Mouse (Mus musculus) neural tube, embryonic 10.5 days (tissue): ENCODE results near the gene Sh2d5.
A peak's percentile ranks its signal among the peaks of the same experiment; 100 is the strongest.

ENCODE experiments used
- DNase-seq: peaks from one replicate; pipeline ENCODE4 v3.0.0-alpha.2; 2017; ENCODE audit warnings: low spot score; ENCODE audit errors: extremely low spot score

The Sh2d5 gene

GRCm38 (mm10) chr4:138250088-138250960 is at the start of gene Sh2d5, which contains the start of gene Kif17:
Gene Sh2d5, plus strand, starts transcription at chr4:138250403.
Gene Kif17, plus strand, starts transcription at chr4:138250435.
- DNase-seq: peak; percentile 84

GRCm38 (mm10) chr4:138200769-138201168 is 49.4 kb upstream of the Sh2d5 start:
- DNase-seq: no peak

GRCm38 (mm10) chr4:138201696-138202095 is 48.5 kb upstream of the Sh2d5 start:
- no peak for DNase-seq

- DNase-seq: no peak
These were observed 40.1 kb upstream of the Sh2d5 start for GRCm38 (mm10) chr4:138210116-138210515.

- no peak for DNase-seq
These were observed 36.3 kb upstream of the Sh2d5 start for GRCm38 (mm10) chr4:138213861-138214260.

- DNase-seq: no peak
These were observed 34.5 kb upstream of the Sh2d5 start for GRCm38 (mm10) chr4:138215671-138216199.

- DNase-seq: peak; percentile 88
These were observed 33.9 kb upstream of the Sh2d5 start, which contains the start of gene Hp1bp3 for GRCm38 (mm10) chr4:138216200-138216890. Gene Hp1bp3, plus strand, starts transcription at chr4:138216296.

- peak; percentile 99 for DNase-seq
These were observed 33.3 kb upstream of the Sh2d5 start for GRCm38 (mm10) chr4:138216891-138217392.

GRCm38 (mm10) chr4:138217441-138217840 is 32.8 kb upstream of the Sh2d5 start:
- DNase-seq: no peak

- DNase-seq: no peak
These were observed 32.1 kb upstream of the Sh2d5 start for GRCm38 (mm10) chr4:138217951-138218685.

GRCm38 (mm10) chr4:138219331-138219730 is 30.9 kb upstream of the Sh2d5 start:
- DNase-seq: no peak

GRCm38 (mm10) chr4:138220761-138221160 is 29.4 kb upstream of the Sh2d5 start:
- DNase-seq: no peak

GRCm38 (mm10) chr4:138221406-138221805 is 28.8 kb upstream of the Sh2d5 start:
- DNase-seq: no peak

- DNase-seq: no peak
These were observed 27.8 kb upstream of the Sh2d5 start for GRCm38 (mm10) chr4:138222396-138222795.

- DNase-seq: no peak
These were observed 26.6 kb upstream of the Sh2d5 start for GRCm38 (mm10) chr4:138223623-138224022.

- DNase-seq: no peak
These were observed 3.2 kb upstream of the Sh2d5 start for GRCm38 (mm10) chr4:138246756-138247665.

- peak; percentile 69 for DNase-seq
These were observed 1.6 kb downstream of the Sh2d5 start for GRCm38 (mm10) chr4:138251819-138252218.

GRCm38 (mm10) chr4:138252231-138252630 is 2.0 kb downstream of the Sh2d5 start:
- no peak for DNase-seq

- no peak for DNase-seq
These were observed 7.0 kb downstream of the Sh2d5 start for GRCm38 (mm10) chr4:138257116-138257687.

- no peak for DNase-seq
These were observed 8.5 kb downstream of the Sh2d5 start for GRCm38 (mm10) chr4:138258663-138259062.
